Mouse (Mus musculus) liver, embryonic 13.5 days (tissue): Measurements from ENCODE around the gene Ppfibp1. TPM values are rescaled to one million over a fixed set of nuclear protein-coding genes. Genes with fewer than 3 reads are reported as not detected.
"Not testable (repeated sequence)": the region's sequence is repeated elsewhere in the genome, so short reads cannot be mapped to it uniquely, and the experiment has no call there.

ENCODE experiments used
- ATAC-seq: fragments of 200-750 bp; cut with Nextera tagmentation; 2 replicates; pipeline ENCODE4 v1.8.0; 2017; ENCODE audit warnings: low read depth, mild to moderate bottlenecking, moderate number of reproducible peaks, moderate library complexity
- DNase-seq: peaks from one replicate; pipeline ENCODE4 v3.0.0; 2022
- H3K27ac ChIP-seq: fragments of 300-500 bp; sonication (generic); 2 replicates; pipeline ENCODE4 v1.5.1; 2015; ENCODE audit warnings: moderate library complexity, mild to moderate bottlenecking, inconsistent platforms
- H3K27me3 ChIP-seq: fragments of 300-500 bp; sonication (generic); 2 replicates; pipeline ENCODE4 v1.6.1; 2015; ENCODE audit warnings: mild to moderate bottlenecking, inconsistent platforms
- H3K36me3 ChIP-seq: fragments of 300-500 bp; sonication (generic); 2 replicates; pipeline ENCODE4 v1.6.1; 2015; ENCODE audit warnings: mild to moderate bottlenecking, inconsistent platforms
- H3K4me1 ChIP-seq: fragments of 300-500 bp; sonication (generic); replicated peaks from 2 replicates; pipeline ENCODE4 v1.6.1; 2015; ENCODE audit warnings: inconsistent platforms
- H3K4me2 ChIP-seq: fragments of 300-500 bp; sonication (generic); 2 replicates; pipeline ENCODE4 v1.6.1; 2015; ENCODE audit warnings: inconsistent platforms, mild to moderate bottlenecking, moderate library complexity
- H3K4me3 ChIP-seq: fragments of 300-500 bp; sonication (generic); replicated peaks from 2 replicates; pipeline ENCODE4 v1.5.1; 2015; ENCODE audit warnings: mild to moderate bottlenecking, inconsistent platforms
- H3K9ac ChIP-seq: fragments of 300-500 bp; sonication (generic); 2 replicates; pipeline ENCODE4 v1.6.1; 2015; ENCODE audit warnings: mild to moderate bottlenecking, inconsistent platforms
- H3K9me3 ChIP-seq: fragments of 300-500 bp; sonication (generic); replicated peaks from 2 replicates; pipeline ENCODE4 v1.6.1; 2016; ENCODE audit warnings: inconsistent platforms
- WGBS: fragments of 180-500 bp; shearing (Covaris S2); methylation state at CpG from one replicate; pipeline ENCODE4 v1.1.7; 2015; ENCODE audit not compliant: insufficient replicate concordance; 5-methylcytosine and 5-hydroxymethylcytosine counted together
- polyA plus RNA-seq: library from polyadenylated mRNA; unstranded; fragments of >200 nt; fragmentation: Nextera tagmentation; extraction: Ambion mirVana; gene quantifications from 2 replicates; pipeline ENCODE4 v1.2.1, GENCODE M21; 2015

Gene Ppfibp1
- polyA plus RNA-seq, 1 experiment from 2014 or later: 9.0 TPM

GRCm38 (mm10) chr6:146857386-146857785 is 30.9 kb upstream of the Ppfibp1 start:
- DNase-seq (no peak), ATAC-seq (no peak)
- no peaks in the 10 kb centered on the region for H3K36me3 ChIP-seq
- H3K27ac ChIP-seq: no peak overlapping the region
- peaks cover 13% of the 10 kb centered on the region for H3K4me1 ChIP-seq
- H3K27me3 ChIP-seq: no peaks in the 10 kb centered on the region
- H3K9ac ChIP-seq: no peak overlapping the region
- H3K9me3 ChIP-seq: no peaks in the 10 kb centered on the region; the same call in 1 of the 2 replicates
- H3K4me3 ChIP-seq: no peak overlapping the region
- H3K4me2 ChIP-seq: no peak overlapping the region
- 91% methylated on average over 2 of the region's 2 CpGs for WGBS

GRCm38 (mm10) chr6:146863154-146863553 is 25.1 kb upstream of the Ppfibp1 start:
- no peak overlapping the region for H3K4me2 ChIP-seq
- no peaks in the 10 kb centered on the region for H3K27me3 ChIP-seq
- H3K4me1 ChIP-seq: no peaks in the 10 kb centered on the region
- H3K27ac ChIP-seq: no peak overlapping the region
- H3K9ac ChIP-seq: no peak overlapping the region
- ATAC-seq: no peak
- 55% methylated on average over 2 of the region's 2 CpGs for WGBS
- no peaks in the 10 kb centered on the region for H3K9me3 ChIP-seq
- H3K4me3 ChIP-seq: no peak overlapping the region
- H3K36me3 ChIP-seq: no peaks in the 10 kb centered on the region
- DNase-seq: no peak

GRCm38 (mm10) chr6:146864370-146864769 is 23.9 kb upstream of the Ppfibp1 start:
- H3K4me3 ChIP-seq, DNase-seq, H3K36me3 ChIP-seq, ATAC-seq, H3K27me3 ChIP-seq, H3K9ac ChIP-seq, H3K4me1 ChIP-seq, H3K4me2 ChIP-seq, H3K9me3 ChIP-seq, H3K27ac ChIP-seq: not testable (repeated sequence)
- WGBS: 75% methylated on average over 3 of the region's 5 CpGs

GRCm38 (mm10) chr6:146865701-146866100 is 22.6 kb upstream of the Ppfibp1 start:
- Histone ChIP-seq H3K9ac (no peak overlapping the region), H3K9me3 (no peaks in the 10 kb centered on the region), H3K27ac (no peak overlapping the region), H3K4me1 (no peaks in the 10 kb centered on the region), H3K27me3 (no peaks in the 10 kb centered on the region), H3K4me3 (no peak overlapping the region), H3K4me2 (no peak overlapping the region), H3K36me3 (no peaks in the 10 kb centered on the region)
- 69% methylated on average over 4 of the region's 4 CpGs for WGBS
- DNase-seq (no peak), ATAC-seq (no peak)

- H3K27ac ChIP-seq: no peak overlapping the region
- WGBS: 59% methylated on average over 4 of the region's 4 CpGs
- no peaks in the 10 kb centered on the region for H3K36me3 ChIP-seq
- no peaks in the 10 kb centered on the region for H3K27me3 ChIP-seq
- ATAC-seq (no peak), DNase-seq (no peak)
- peaks cover 2% of the 10 kb centered on the region; the same call in 1 of the 2 replicates for H3K9me3 ChIP-seq
- no peak overlapping the region for H3K4me3 ChIP-seq
- no peak overlapping the region for H3K4me2 ChIP-seq
- no peaks in the 10 kb centered on the region for H3K4me1 ChIP-seq
- no peak overlapping the region for H3K9ac ChIP-seq
Observed at GRCm38 (mm10) chr6:146871975-146872374, 16.3 kb upstream of the Ppfibp1 start.

- H3K9me3 ChIP-seq: peaks cover 8% of the 10 kb centered on the region; the same call in 1 of the 2 replicates
- no peaks in the 10 kb centered on the region for H3K36me3 ChIP-seq
- no peaks in the 10 kb centered on the region for H3K4me1 ChIP-seq
- H3K4me3 ChIP-seq: no peak overlapping the region
- no peak for DNase-seq
- no peaks in the 10 kb centered on the region for H3K27me3 ChIP-seq
- H3K4me2 ChIP-seq: no peak overlapping the region
- H3K9ac ChIP-seq: no peak overlapping the region
- 69% methylated on average over 6 of the region's 6 CpGs for WGBS
- no peak overlapping the region for H3K27ac ChIP-seq
- no peak for ATAC-seq
Observed at GRCm38 (mm10) chr6:146874415-146874814, 13.9 kb upstream of the Ppfibp1 start.

GRCm38 (mm10) chr6:146876820-146877219 is 11.5 kb upstream of the Ppfibp1 start:
- Histone ChIP-seq H3K9ac (no peak overlapping the region), H3K27ac (no peak overlapping the region), H3K36me3 (no peaks in the 10 kb centered on the region), H3K27me3 (no peaks in the 10 kb centered on the region), H3K4me3 (no peak overlapping the region), H3K4me2 (no peak overlapping the region), H3K4me1 (no peaks in the 10 kb centered on the region), H3K9me3 (peaks cover 8% of the 10 kb centered on the region; the same call in 1 of the 2 replicates)
- DNase-seq (no peak), ATAC-seq (no peak)
- 70% methylated on average over 2 of the region's 2 CpGs for WGBS

- H3K27me3 ChIP-seq: no peaks in the 10 kb centered on the region
- 83% methylated on average over 12 of the region's 12 CpGs for WGBS
- no peak overlapping the region for H3K27ac ChIP-seq
- ATAC-seq (no peak), DNase-seq (no peak)
- H3K4me2 ChIP-seq: no peak overlapping the region
- H3K9ac ChIP-seq: no peak overlapping the region
- peaks cover 8% of the 10 kb centered on the region; the same call in 1 of the 2 replicates for H3K9me3 ChIP-seq
- no peaks in the 10 kb centered on the region for H3K4me1 ChIP-seq
- H3K4me3 ChIP-seq: no peak overlapping the region
- no peaks in the 10 kb centered on the region for H3K36me3 ChIP-seq
Observed at GRCm38 (mm10) chr6:146877425-146878045, 10.8 kb upstream of the Ppfibp1 start.

- WGBS: 59% methylated on average over 10 of the region's 10 CpGs
- ATAC-seq: no peak
- DNase-seq: no peak
Observed at GRCm38 (mm10) chr6:146878926-146879325, 9.4 kb upstream of the Ppfibp1 start.

GRCm38 (mm10) chr6:146879856-146880255 is 8.4 kb upstream of the Ppfibp1 start:
- no peak overlapping the region for H3K9ac ChIP-seq
- WGBS: 81% methylated on average over 9 of the region's 9 CpGs
- no peak for ATAC-seq

More at GRCm38 (mm10) chr6:146878926-146879325, 9.4 kb upstream of the Ppfibp1 start:
- Histone ChIP-seq H3K4me3 (no peak overlapping the region), H3K27ac (no peak overlapping the region), H3K36me3 (no peaks in the 10 kb centered on the region), H3K27me3 (no peaks in the 10 kb centered on the region), H3K4me1 (no peaks in the 10 kb centered on the region), H3K4me2 (no peak overlapping the region), H3K9me3 (peaks cover 8% of the 10 kb centered on the region; the same call in 1 of the 2 replicates), H3K9ac (no peak overlapping the region)

GRCm38 (mm10) chr6:146880296-146880695 is 8.0 kb upstream of the Ppfibp1 start:
- 61% methylated on average over 4 of the region's 4 CpGs for WGBS
- DNase-seq: no peak
- Histone ChIP-seq H3K27me3 (no peaks in the 10 kb centered on the region), H3K27ac (no peak overlapping the region), H3K4me2 (no peak overlapping the region), H3K4me1 (0 out of 2 replicates have a peak, but pooled peaks cover 3% of the 10 kb centered on the region), H3K36me3 (no peaks in the 10 kb centered on the region), H3K9me3 (peaks cover 8% of the 10 kb centered on the region; the same call in 1 of the 2 replicates), H3K9ac (no peak overlapping the region), H3K4me3 (no peak overlapping the region)
- no peak for ATAC-seq

More at GRCm38 (mm10) chr6:146879856-146880255, 8.4 kb upstream of the Ppfibp1 start:
- Histone ChIP-seq H3K4me1 (0 out of 2 replicates have a peak, but pooled peaks cover 2% of the 10 kb centered on the region), H3K27ac (no peak overlapping the region), H3K36me3 (no peaks in the 10 kb centered on the region), H3K4me3 (no peak overlapping the region), H3K27me3 (no peaks in the 10 kb centered on the region), H3K9me3 (peaks cover 8% of the 10 kb centered on the region; the same call in 1 of the 2 replicates), H3K4me2 (no peak overlapping the region)
- DNase-seq: no peak
